Mouse (Mus musculus): ENCODE data around the gene Sspn.

DNA sequence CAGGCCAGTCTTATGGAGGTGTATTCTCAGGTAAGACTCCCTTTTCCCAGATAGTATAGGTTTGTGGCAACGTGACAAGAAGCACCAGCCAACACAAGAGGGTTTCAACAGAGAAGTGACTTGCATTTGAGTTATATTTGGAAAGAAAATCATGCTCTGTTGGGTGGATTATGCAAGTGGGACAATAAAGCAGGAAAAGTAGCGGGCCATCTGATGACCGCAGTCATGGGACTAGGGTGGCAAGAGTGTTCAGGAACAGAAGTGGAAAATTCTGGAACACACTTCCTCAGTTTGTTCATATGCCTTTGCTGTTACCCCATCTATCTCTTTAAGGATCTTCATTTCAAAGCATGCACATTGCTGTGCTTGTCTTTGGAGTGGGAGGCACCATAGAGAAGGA, 82.9 kb downstream of the Sspn start:
- no peak for TF ChIP-seq ZNF384 (IDR thresholded peaks at IDR 0.05; ENCODE audit: low read depth, low read length)
- no peak for TF ChIP-seq MAFK (IDR thresholded peaks at IDR 0.05; ENCODE audit: insufficient read depth, low read depth, low read length)
- TF ChIP-seq ZC3H11A (IDR thresholded peaks at IDR 0.05; ENCODE audit: borderline replicate concordance, low read depth, low read length), result no peak
- no peak for TF ChIP-seq HCFC1 (IDR thresholded peaks at IDR 0.05; ENCODE audit: borderline replicate concordance, insufficient read depth, low read length)
